Mouse (Mus musculus): ENCODE data around the gene Ninl.
A peak's percentile ranks its signal among the peaks of the same experiment; 100 is the strongest.

The Ninl gene

DNA sequence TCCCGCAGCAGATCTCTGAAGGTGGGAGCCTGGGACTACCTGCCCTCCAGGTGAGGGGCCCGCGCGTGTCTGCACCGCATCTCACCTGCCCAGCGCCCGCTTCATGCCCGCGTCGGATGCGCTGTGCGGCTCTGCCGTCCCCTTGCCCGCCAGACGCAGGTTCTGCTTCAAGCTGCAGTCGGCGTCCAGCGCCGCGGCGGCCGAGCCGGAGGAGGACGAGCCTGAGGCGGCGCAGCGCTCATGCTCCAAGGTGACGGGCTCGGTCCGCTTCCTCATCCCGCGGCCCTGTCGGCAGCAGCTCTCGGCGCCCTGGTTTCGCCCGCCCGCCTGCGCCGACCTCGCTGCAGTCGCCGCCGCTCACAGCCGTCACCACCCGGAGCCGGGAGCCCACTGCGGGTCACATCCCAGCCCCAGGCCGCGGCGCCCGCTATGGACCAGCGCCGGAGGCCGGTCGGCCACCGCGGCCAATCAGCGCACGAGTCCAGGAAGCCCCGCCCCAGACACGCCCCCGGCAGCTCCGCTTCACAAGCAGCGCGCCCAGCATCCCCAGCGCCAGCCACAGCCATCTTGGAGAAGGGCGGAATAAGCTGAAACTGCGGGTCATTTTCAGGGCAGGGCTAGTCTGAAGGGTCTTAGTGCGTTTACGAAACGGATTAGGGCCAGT lies 134.8 kb downstream of the Ninl start, which contains the start of gene Abhd12:
Gene Abhd12, minus strand, starts transcription at position 470 of the 664 bp plus-strand sequence.
- peak; percentile 93 to 97 for DNase-seq (ENCODE audit: low spot score in 2 of 2)

DNA sequence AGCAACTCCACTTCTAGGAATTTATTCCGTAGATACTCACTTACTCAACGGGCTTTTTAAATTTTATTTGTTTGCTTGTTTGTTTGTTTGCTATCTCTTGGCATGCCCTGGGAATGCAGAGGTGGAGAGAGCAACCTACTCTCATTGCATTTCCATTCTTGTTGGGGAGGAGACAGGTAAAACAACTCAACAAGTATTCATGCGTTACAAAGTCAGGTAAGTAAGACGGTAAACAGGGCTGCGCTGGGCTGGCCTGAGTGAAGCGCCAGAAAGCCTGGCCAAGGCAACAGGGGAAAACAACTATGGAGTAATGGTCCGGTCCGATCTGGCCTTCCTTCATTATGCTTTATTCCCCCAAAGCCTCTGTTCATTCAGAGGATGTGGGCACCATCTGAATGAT lies 136.8 kb downstream of the Ninl start:
- no peak for DNase-seq (ENCODE audit: low spot score in 2 of 2)

DNA sequence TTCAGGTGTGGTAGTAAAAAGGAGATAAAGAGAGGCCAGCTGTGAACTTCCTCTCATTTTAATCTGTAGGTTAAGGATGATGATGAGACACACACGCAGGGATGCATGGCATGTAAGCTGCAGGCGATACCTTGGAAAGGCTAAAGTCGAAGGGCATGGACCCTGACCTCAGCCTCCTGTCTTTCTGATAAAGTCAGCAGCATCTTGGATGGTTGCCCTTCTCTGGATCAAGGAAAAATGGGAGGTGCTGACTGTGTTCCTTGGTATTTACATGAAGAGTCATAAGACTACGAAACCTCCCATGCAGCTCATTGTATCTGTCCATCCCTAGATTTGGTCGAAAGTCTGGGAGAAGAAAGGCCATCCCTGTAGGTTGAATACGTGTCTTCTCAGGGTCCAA lies 138.8 kb downstream of the Ninl start:
- DNase-seq (ENCODE audit: low spot score in 2 of 2), result no peak

DNA sequence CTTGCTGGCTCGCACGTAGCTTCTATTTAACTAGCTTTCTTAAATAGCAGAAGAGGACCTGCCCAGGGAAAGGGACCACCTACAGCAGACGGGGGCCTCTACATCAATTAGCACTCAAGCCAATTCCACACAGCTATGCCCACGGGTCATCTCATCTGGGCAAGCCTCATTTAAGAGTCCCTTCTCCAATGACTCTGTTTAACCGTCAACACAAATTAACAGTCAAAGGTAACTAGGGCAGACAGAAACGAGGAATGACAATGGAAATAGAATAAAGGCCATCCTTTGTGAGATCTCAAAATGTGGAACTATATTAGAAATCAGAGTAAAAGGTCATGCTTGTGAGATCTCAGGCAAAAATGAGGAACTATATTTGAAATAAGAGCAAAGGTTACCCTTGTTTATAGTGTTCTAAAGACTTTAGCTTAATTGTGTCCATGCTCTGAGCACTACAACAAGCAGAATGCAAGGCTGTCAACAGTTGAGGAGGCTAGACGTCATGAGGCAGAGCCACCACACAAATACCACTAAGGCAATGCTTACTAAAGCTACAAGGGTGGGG lies 143.4 kb downstream of the Ninl start:
- no peak for DNase-seq (ENCODE audit: low spot score in 2 of 2)

DNA sequence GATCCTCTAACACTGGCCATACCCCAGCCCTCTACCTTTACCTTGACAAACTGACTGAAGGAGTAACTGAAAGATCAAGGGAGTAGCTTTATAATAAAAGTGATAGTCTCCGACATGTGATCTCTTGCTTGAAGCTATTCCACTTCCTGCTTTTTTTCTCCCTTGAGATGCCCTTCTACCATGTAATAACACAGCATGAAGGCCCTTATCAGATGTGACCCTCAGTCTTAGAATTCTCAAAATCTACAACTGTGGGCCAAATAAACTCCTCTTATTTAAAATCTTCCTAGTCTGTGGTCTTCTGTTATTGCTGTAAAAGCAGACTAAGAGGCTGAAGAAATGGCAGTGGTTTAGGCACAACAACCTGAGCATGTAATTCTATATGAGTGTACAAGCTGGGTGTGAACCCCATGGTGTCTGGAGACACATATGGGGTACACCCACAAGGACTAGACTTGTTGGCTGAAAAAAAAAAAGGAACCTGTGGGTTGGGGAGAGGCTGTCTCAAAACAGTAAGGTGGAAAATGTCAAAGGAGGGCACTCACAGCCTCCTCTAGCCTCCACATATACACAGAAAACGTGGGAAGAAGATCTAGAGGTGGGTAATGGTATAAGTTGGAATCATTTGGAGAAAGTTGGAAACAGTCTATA lies 144.4 kb downstream of the Ninl start:
- DNase-seq (ENCODE audit: low spot score in 2 of 2), result no peak

DNA sequence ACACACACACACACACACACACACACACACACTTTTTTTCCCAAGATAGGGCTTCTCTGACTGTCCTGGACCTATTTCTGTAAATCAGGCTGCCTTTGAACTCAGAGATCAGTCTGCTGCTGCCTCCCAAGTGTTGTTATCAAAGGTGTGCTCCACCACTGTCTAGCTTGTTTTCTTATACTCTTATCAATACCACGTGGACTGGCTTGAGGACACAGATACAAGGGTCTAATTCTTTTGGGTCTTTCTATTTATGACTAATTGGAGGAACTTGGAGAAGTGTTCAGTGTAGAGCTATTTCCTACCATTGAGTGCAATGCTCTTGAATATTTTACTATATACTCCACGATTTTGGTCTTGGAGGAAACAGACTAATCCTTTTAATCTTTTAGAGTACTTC lies 151.8 kb downstream of the Ninl start:
- DNase-seq (ENCODE audit: low spot score in 2 of 2), result no peak

DNA sequence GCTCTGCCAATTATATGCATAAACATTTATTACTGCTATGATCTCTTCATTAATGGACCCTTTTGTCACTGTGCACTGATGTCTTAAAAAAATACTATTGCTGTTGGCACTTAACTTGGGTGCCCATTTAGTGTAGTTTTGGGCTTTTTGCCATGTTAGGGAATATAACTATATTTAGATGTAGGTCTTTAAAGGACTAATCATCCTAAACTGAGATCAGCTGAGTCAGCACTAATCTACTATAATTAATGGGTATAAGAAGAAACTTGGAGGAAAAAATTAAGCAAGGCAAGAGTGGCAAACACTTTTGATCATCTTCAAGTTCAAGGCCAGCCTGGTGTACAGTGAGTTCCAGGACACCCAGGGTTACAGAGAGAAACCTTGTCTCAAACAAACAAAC lies 152.9 kb downstream of the Ninl start:
- DNase-seq (ENCODE audit: low spot score in 2 of 2), result no peak

DNA sequence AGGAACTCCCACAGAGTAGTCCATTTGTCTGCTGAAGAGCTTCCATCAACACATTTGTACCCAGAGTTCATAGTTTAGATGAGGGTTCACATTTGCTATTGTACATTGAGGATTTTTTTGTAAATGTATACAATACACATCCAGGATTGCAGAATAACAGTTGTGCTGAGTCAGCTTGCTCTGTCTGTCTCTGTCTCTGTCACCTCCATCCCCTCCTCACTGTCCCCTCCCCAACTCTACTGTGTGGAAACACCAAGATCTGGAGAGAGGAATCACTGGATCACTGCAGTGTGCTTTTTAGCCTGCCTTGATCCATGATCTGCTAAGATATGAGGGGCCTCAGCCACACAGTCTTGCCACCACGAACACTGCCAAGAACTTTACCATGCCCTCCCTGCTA lies 153.4 kb downstream of the Ninl start:
- no peak for DNase-seq (ENCODE audit: low spot score in 2 of 2)

DNA sequence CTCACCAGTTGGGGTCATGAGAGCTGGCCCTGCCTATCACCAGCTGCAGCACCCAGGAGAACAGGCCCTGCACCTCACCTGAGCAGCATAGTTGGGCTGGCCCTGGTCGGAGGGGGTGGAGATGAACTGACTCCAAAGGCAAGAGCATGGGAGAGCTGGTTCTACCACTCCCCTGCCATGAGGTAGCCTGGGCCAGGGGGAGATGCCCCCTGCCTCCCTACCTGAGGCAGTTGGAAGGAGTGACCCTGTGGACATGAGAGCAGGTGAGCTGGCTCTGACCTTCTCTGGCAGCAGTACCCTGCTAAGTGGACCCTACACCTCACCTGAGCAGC lies 154.4 kb downstream of the Ninl start:
- DNase-seq (ENCODE audit: low spot score in 2 of 2), result no peak
